Mouse (Mus musculus): ENCODE measurements around the gene Olfr830.
"Not testable (repeated sequence)": the region's sequence is repeated elsewhere in the genome, so short reads cannot be mapped to it uniquely, and the experiment has no call there.

The Olfr830 gene

DNA sequence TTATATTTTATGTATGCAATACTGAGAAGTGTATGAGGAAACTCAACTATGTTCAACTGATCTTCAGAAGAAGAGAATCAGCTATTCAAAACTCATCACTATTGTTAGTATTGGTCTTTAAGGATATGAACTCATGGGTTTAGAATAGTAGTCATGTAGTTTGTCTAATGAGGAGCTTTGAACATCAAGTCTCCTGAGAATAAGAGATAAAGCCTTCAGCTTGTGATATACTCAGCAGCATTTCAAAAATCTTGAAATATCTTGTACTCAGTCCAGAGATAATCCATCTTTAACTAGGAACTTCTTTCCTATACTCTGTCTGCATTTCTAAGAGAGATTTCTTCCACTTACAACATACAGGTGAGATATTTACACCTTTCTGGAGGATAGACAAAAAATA is at the start of gene Olfr830:
TSS of gene Olfr830 (plus strand) at position 301 of the 400 bp plus-strand sequence.
- DNase-seq (ENCODE audit: low read depth): no peak

DNA sequence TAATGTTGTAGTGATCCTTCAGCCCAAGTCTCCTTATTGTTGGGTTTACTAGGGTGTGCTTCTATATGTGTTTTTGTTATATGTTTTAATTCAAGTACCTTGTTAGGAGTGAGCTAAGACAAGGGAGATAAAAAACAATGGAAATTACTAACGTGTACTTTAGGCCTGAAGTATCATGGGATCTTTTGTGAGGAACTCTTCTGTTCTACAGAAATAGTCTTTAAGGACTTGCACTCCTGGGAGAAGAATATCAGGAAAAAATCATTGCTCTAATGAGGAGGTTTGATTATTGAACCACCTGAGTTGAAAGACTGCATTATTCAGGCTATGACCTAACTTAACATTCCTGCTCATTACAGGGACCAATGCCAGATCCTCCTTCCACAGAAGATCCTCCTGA is 19.9 kb upstream of the Olfr830 start, which contains the start of gene Olfr829:
TSS of gene Olfr829 (plus strand) at position 301 of the 400 bp plus-strand sequence.
- no peak for DNase-seq (ENCODE audit: low read depth)

DNA sequence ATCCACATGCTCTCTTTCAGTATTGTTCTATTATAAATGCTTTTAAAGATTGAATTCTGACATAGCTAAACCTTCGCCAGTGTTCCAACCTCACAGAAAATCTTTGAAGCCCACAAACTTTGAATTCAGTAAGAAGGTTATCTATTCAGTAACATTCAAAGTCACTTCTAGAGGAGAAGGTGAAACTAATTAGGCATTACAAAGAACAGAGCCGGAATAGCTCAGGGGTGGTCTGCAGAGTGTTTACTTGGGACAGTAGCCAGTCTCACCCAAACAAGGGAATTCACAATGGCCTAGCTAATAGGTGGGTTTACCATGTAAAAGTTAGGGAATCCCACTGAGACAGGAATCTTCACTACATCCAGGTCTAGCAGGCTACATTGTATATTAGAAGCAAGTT is 33.2 kb downstream of the Olfr830 start:
- not testable (repeated sequence) for DNase-seq (ENCODE audit: low read depth)

DNA sequence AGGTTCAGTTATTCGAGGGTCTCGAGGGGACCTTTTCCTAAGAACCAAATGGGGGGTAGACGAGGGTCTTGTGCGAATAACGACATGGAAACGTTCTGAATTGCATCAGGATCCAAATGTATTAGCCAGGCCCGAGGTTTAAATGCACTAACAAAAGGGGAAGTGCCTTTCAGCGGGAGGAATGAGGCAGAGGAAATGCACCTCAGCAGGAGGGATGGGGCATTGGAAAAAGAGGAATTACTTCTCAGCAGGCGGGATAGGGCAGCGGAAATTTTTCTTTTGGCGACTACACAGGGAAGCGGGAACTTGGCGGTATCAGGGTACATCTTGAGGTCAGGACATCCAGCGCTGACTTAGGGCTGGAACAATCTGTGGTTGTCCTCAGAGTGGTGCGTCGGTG is 53.4 kb downstream of the Olfr830 start:
- not testable (repeated sequence) for DNase-seq (ENCODE audit: low read depth)

Measured in naive thymus-derived CD4-positive, alpha-beta T cell, adult 2 months (primary cell).